Mouse (Mus musculus) heart, adult 2 months (tissue): ENCODE data around the gene Dhps. TPM values are rescaled to one million over a fixed set of nuclear protein-coding genes. Genes with fewer than 3 reads are reported as not detected.

Source experiments
- DNase-seq, 2 experiments: peaks; one replicate each; pipeline ENCODE4 v3.0.0; 2021
- H3K27ac ChIP-seq: fragments of 200-600 bp; 2 replicates; pipeline ENCODE4 v1.8.1; 2022
- H3K27me3 ChIP-seq: fragments of 200-500 bp; 2 replicates; pipeline ENCODE4 v1.6.1; 2012; ENCODE audit warnings: mild to moderate bottlenecking, low read length, inconsistent platforms, mixed read lengths; ENCODE audit not compliant: control insufficient read depth, insufficient read depth
- H3K36me3 ChIP-seq: fragments of 200-500 bp; 2 replicates; pipeline ENCODE4 v1.6.1; 2012; ENCODE audit warnings: low read length, inconsistent platforms; ENCODE audit not compliant: control insufficient read depth, insufficient read depth
- H3K4me1 ChIP-seq: fragments of 200-500 bp; 2 replicates; pipeline ENCODE4 v1.6.1; 2011; ENCODE audit warnings: low read length; ENCODE audit not compliant: control insufficient read depth, insufficient read depth
- H3K4me3 ChIP-seq: fragments of 200-600 bp; 2 replicates; pipeline ENCODE4 v1.8.1; 2022
- H3K79me2 ChIP-seq: fragments of 200-500 bp; replicated peaks from 2 replicates; pipeline ENCODE4 v1.6.1; 2012; ENCODE audit warnings: mild to moderate bottlenecking, inconsistent platforms, low read length, moderate library complexity, mixed read lengths; ENCODE audit not compliant: control insufficient read depth, insufficient read depth
- H3K9ac ChIP-seq: fragments of 200-500 bp; 2 replicates; pipeline ENCODE4 v1.6.1; 2012; ENCODE audit warnings: low read depth, mild to moderate bottlenecking, control low read depth, inconsistent platforms, low read length, mixed read lengths
- CTCF ChIP-seq: fragments of 200-600 bp; IDR thresholded peaks from 2 replicates; pipeline ENCODE4 v1.8.1; 2022; ENCODE audit warnings: antibody characterized with exemption, mild to moderate bottlenecking, moderate library complexity
- EP300 ChIP-seq: fragments of 200-500 bp; IDR thresholded peaks from 2 replicates; pipeline ENCODE4 v1.6.1; 2011; ENCODE audit warnings: low read depth, low read length, control low read depth; ENCODE audit not compliant: insufficient read depth
- POLR2A ChIP-seq: fragments of 200-500 bp; IDR thresholded peaks from 2 replicates; pipeline ENCODE4 v1.6.1; 2011; ENCODE audit warnings: mild to moderate bottlenecking, low read depth, low read length, control low read depth; ENCODE audit not compliant: insufficient read depth
- WGBS: fragments of 180-500 bp; shearing (Covaris S2); methylation state at CpG from one replicate; pipeline ENCODE4 v1.1.7; 2018; 5-methylcytosine and 5-hydroxymethylcytosine counted together
- intact Hi-C: fragments of 180-260 bp; cut with DNase I; formaldehyde crosslinking; loops from one replicate; pipeline ENCODE4 v1.15.1; 2025
- polyA plus RNA-seq: library from polyadenylated mRNA; depleted of rRNA; stranded (reverse); fragments of >200 nt; gene quantifications from 2 replicates; pipeline ENCODE4 v1.2.3, GENCODE M21; 2012
- total RNA-seq, 2 experiments: library from RNA; stranded (reverse); gene quantifications; 2 replicates each; pipeline ENCODE4 v1.2.3; 2021

The Dhps gene
- total and polyA plus RNA-seq, 3 experiments: 26.1 to 31.5 (median 29.4) TPM

- intact Hi-C loops: no loop called here
- Histone ChIP-seq H3K27me3 (no peaks in the 10 kb centered on the region), H3K79me2 (no peaks in the 10 kb centered on the region), H3K4me3 (no peak overlapping the region), H3K4me1 (no peaks in the 10 kb centered on the region), H3K36me3 (no peaks in the 10 kb centered on the region), H3K9ac (no peak overlapping the region), H3K27ac (no peak overlapping the region)
- TF ChIP-seq EP300 (no peak), POLR2A (no peak), CTCF (no peak)
- peak in 1 of 2 experiments; percentile 13 for DNase-seq
- WGBS: 89% methylated on average over 13 of the region's 13 CpGs
Measured at GRCm38 (mm10) chr8:85095051-85095450, 23.5 kb downstream of the Dhps start.

- DNase-seq: no peak
- intact Hi-C loops: no loop called here
- no peak overlapping the region for H3K9ac ChIP-seq
- no peak for TF ChIP-seq CTCF
- no peak for TF ChIP-seq POLR2A
- no peak for TF ChIP-seq EP300
- H3K4me3 ChIP-seq: no peak overlapping the region
- WGBS: 90% methylated on average over 7 of the region's 7 CpGs
- no peaks in the 10 kb centered on the region for H3K27me3 ChIP-seq
- H3K36me3 ChIP-seq: no peaks in the 10 kb centered on the region
- H3K27ac ChIP-seq: no peak overlapping the region
- no peaks in the 10 kb centered on the region for H3K4me1 ChIP-seq
- no peaks in the 10 kb centered on the region for H3K79me2 ChIP-seq
Measured at GRCm38 (mm10) chr8:85095566-85095965, 24.0 kb downstream of the Dhps start.

- no peak overlapping the region for H3K27ac ChIP-seq
- TF ChIP-seq EP300 (no peak), CTCF (no peak), POLR2A (no peak)
- intact Hi-C loops: no loop called here
- no peaks in the 10 kb centered on the region for H3K4me1 ChIP-seq
- H3K9ac ChIP-seq: no peak overlapping the region
- no peak for DNase-seq
- no peaks in the 10 kb centered on the region for H3K79me2 ChIP-seq
- no peaks in the 10 kb centered on the region for H3K27me3 ChIP-seq
- no peak overlapping the region for H3K4me3 ChIP-seq
- no peaks in the 10 kb centered on the region for H3K36me3 ChIP-seq
- 93% methylated on average over 16 of the region's 16 CpGs for WGBS
Measured at GRCm38 (mm10) chr8:85096196-85096595, 24.6 kb downstream of the Dhps start.

GRCm38 (mm10) chr8:85096850-85097249 is 25.3 kb downstream of the Dhps start:
- H3K4me1 ChIP-seq: no peaks in the 10 kb centered on the region
- H3K79me2 ChIP-seq: no peaks in the 10 kb centered on the region
- TF ChIP-seq EP300: no peak
- no peak for TF ChIP-seq POLR2A
- TF ChIP-seq CTCF: no peak
- DNase-seq: no peak
- H3K9ac ChIP-seq: no peak overlapping the region
- H3K27me3 ChIP-seq: no peaks in the 10 kb centered on the region
- intact Hi-C loops: no loop called here
- 88% methylated on average over 4 of the region's 4 CpGs for WGBS
- H3K36me3 ChIP-seq: no peaks in the 10 kb centered on the region
- no peak overlapping the region for H3K4me3 ChIP-seq
- no peak overlapping the region for H3K27ac ChIP-seq

DNA sequence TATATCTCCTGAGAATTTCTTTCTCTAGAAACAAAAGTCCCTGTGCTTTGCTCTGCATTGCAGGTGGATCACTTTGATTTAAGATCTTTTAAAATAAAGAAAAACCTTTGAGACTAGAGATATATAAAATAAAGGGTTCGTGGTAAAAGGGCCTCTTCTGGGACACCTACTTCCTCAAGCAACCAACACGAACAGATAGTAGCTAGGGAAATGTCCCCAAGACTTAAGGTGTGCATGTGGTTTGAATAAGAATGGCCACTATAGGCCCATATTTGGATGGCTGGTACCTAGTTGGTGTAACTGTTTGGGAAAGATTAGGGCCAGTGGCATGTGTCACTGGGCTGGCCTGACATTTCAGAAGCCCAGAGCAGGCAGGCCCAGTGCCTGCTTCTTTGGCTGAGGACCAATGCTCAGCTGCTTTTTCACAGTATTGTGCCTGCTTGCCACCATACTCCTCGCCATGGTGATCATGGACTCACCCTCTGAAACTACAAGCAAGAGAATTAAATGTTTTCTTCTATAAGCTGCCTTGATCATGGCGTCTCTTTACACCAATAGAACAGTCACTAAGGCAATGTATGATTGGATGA is 28.6 kb downstream of the Dhps start:
- no peak for TF ChIP-seq CTCF
- no peaks in the 10 kb centered on the region for H3K36me3 ChIP-seq
- intact Hi-C loops: no loop called here
- no peaks in the 10 kb centered on the region for H3K27me3 ChIP-seq
- DNase-seq: no peak
- no peaks in the 10 kb centered on the region for H3K79me2 ChIP-seq
- H3K9ac ChIP-seq: no peak overlapping the region
- H3K4me1 ChIP-seq: no peaks in the 10 kb centered on the region
- WGBS: 83% methylated on average over 4 of the region's 4 CpGs
- no peak overlapping the region for H3K27ac ChIP-seq
- H3K4me3 ChIP-seq: no peak overlapping the region

GRCm38 (mm10) chr8:85113241-85113640 is 41.7 kb downstream of the Dhps start:
- no peak for DNase-seq
- H3K79me2 ChIP-seq: no peaks in the 10 kb centered on the region
- H3K27me3 ChIP-seq: no peaks in the 10 kb centered on the region
- peaks cover 2% of the 10 kb centered on the region; the same call in 1 of the 2 replicates for H3K36me3 ChIP-seq
- H3K27ac ChIP-seq: no peak overlapping the region
- intact Hi-C loops: no loop called here
- no peak overlapping the region for H3K4me3 ChIP-seq
- H3K9ac ChIP-seq: no peak overlapping the region
- TF ChIP-seq EP300 (no peak), CTCF (no peak), POLR2A (no peak)
- no peaks in the 10 kb centered on the region for H3K4me1 ChIP-seq
- 94% methylated on average over 10 of the region's 10 CpGs for WGBS
